Mouse (Mus musculus) forebrain, embryonic 11.5 days (tissue): ENCODE measurements around the gene Gpr137. TPM values are rescaled to one million over a fixed set of nuclear protein-coding genes. Genes with fewer than 3 reads are reported as not detected.

ENCODE experiments used
- ATAC-seq: fragments of 200-750 bp; cut with Nextera tagmentation; replicated peaks from 2 replicates; pipeline ENCODE4 v1.8.0; 2017; ENCODE audit warnings: moderate TSS enrichment; ENCODE audit not compliant: low FRiP score
- DNase-seq: peaks from one replicate; pipeline ENCODE4 v3.0.0-alpha.2; 2017; ENCODE audit warnings: low spot score
- H3K27ac ChIP-seq: fragments of 300-500 bp; sonication (generic); 2 replicates; pipeline ENCODE4 v1.5.1; 2014; ENCODE audit warnings: low read depth, low read length
- H3K27me3 ChIP-seq: fragments of 300-500 bp; sonication (generic); 2 replicates; pipeline ENCODE4 v1.6.1; 2014; ENCODE audit warnings: mild to moderate bottlenecking, low read length, mixed read lengths; ENCODE audit not compliant: control insufficient read depth, insufficient read depth
- H3K36me3 ChIP-seq: fragments of 300-500 bp; sonication (generic); 2 replicates; pipeline ENCODE4 v1.6.1; 2014; ENCODE audit warnings: mild to moderate bottlenecking, low read length, moderate library complexity, mixed read lengths; ENCODE audit not compliant: control insufficient read depth, insufficient read depth
- H3K4me1 ChIP-seq: fragments of 300-500 bp; sonication (generic); replicated peaks from 2 replicates; pipeline ENCODE4 v1.6.1; 2014; ENCODE audit warnings: low read length, mixed read lengths; ENCODE audit not compliant: control insufficient read depth, insufficient read depth
- H3K4me2 ChIP-seq: fragments of 300-500 bp; sonication (generic); 2 replicates; pipeline ENCODE4 v1.6.1; 2014; ENCODE audit warnings: low read depth, mild to moderate bottlenecking, low read length, moderate library complexity, mixed read lengths; ENCODE audit not compliant: severe bottlenecking
- H3K4me3 ChIP-seq: fragments of 300-500 bp; sonication (generic); 2 replicates; pipeline ENCODE4 v1.5.1; 2014; ENCODE audit warnings: low read depth, low read length
- H3K9ac ChIP-seq: fragments of 300-500 bp; sonication (generic); 2 replicates; pipeline ENCODE4 v1.6.1; 2014; ENCODE audit warnings: low read length
- H3K9me3 ChIP-seq: fragments of 300-500 bp; sonication (generic); 2 replicates; pipeline ENCODE4 v1.6.1; 2016; ENCODE audit warnings: low read length, mixed read lengths; ENCODE audit not compliant: control insufficient read depth
- WGBS: fragments of 180-500 bp; shearing (Covaris S2); extraction: QIAGEN DNeasy Blood & Tissue Kit; methylation state at CpG from one replicate; pipeline ENCODE4 v1.1.7; 2014; 5-methylcytosine and 5-hydroxymethylcytosine counted together
- polyA plus RNA-seq: library from polyadenylated mRNA; unstranded; fragments of >200 nt; fragmentation: Nextera tagmentation; extraction: Ambion mirVana; gene quantifications from 2 replicates; pipeline ENCODE4 v1.2.1, GENCODE M21; 2014

Gpr137 gene
- polyA plus RNA-seq, 1 experiment from 2014 or later, result 32.7 TPM

GRCm38 (mm10) chr19:6940396-6941351 is 1.6 kb downstream of the Gpr137 start:
- H3K27me3 ChIP-seq, result peaks cover 5% of the 10 kb centered on the region; the same call in 1 of the 2 replicates
- ATAC-seq, result peak; percentile 29

GRCm38 (mm10) chr19:6939106-6940002 is 2.9 kb downstream of the Gpr137 start:
- DNase-seq (no peak), ATAC-seq (no peak)
- Histone ChIP-seq H3K9ac (no peak overlapping the region; the same call in 1 of the 2 replicates), H3K4me2 (no peak overlapping the region), H3K27ac (no peak overlapping the region), H3K27me3 (peaks cover 19% of the 10 kb centered on the region), H3K4me1 (peaks cover 16% of the 10 kb centered on the region), H3K4me3 (no peak overlapping the region), H3K36me3 (no peaks in the 10 kb centered on the region), H3K9me3 (no peaks in the 10 kb centered on the region)
- 88% methylated on average over 20 of the region's 20 CpGs for WGBS

More at GRCm38 (mm10) chr19:6940396-6941351, 1.6 kb downstream of the Gpr137 start:
- Histone ChIP-seq H3K4me2 (peak overlapping the region; percentile 97), H3K9ac (peak overlapping the region; percentile 91), H3K36me3 (no peaks in the 10 kb centered on the region), H3K4me1 (peaks cover 15% of the 10 kb centered on the region), H3K4me3 (peak overlapping the region; percentile 65), H3K27ac (no peak overlapping the region), H3K9me3 (no peaks in the 10 kb centered on the region)
- 22% methylated on average over 29 of the region's 29 CpGs for WGBS
- no peak for DNase-seq

GRCm38 (mm10) chr19:6937541-6938465 is 4.5 kb downstream of the Gpr137 start:
- H3K9me3 ChIP-seq, result no peaks in the 10 kb centered on the region
- H3K4me3 ChIP-seq, result no peak overlapping the region
- ATAC-seq (no peak), DNase-seq (no peak)
- no peak overlapping the region for H3K4me2 ChIP-seq
- H3K27me3 ChIP-seq, result peaks cover 34% of the 10 kb centered on the region
- no peaks in the 10 kb centered on the region for H3K36me3 ChIP-seq
- no peak overlapping the region for H3K27ac ChIP-seq
- H3K4me1 ChIP-seq, result peaks cover 19% of the 10 kb centered on the region; the same call in 1 of the 2 replicates
- H3K9ac ChIP-seq, result no peak overlapping the region
- 80% methylated on average over 16 of the region's 16 CpGs for WGBS

- no peak overlapping the region for H3K4me2 ChIP-seq
- 20% methylated on average over 3 of the region's 3 CpGs for WGBS
- no peak overlapping the region for H3K4me3 ChIP-seq
- DNase-seq (no peak), ATAC-seq (no peak)
- H3K36me3 ChIP-seq, result no peaks in the 10 kb centered on the region
- no peaks in the 10 kb centered on the region for H3K9me3 ChIP-seq
- H3K27me3 ChIP-seq, result peaks cover 48% of the 10 kb centered on the region
- H3K27ac ChIP-seq, result no peak overlapping the region
- H3K4me1 ChIP-seq, result peaks cover 15% of the 10 kb centered on the region; the same call in 1 of the 2 replicates
- no peak overlapping the region for H3K9ac ChIP-seq
These were observed 6.0 kb downstream of the Gpr137 start for GRCm38 (mm10) chr19:6936299-6936698.

- DNase-seq (no peak), ATAC-seq (no peak)
- 10% methylated on average over 23 of the region's 23 CpGs for WGBS
- Histone ChIP-seq H3K9me3 (no peaks in the 10 kb centered on the region), H3K9ac (peak within 1 kb of the TSS; percentile 5; the same call in 1 of the 2 replicates), H3K4me1 (peaks cover 7% of the 10 kb centered on the region; the same call in 1 of the 2 replicates), H3K27me3 (peaks cover 57% of the 10 kb centered on the region), H3K36me3 (no peaks in the 10 kb centered on the region), H3K27ac (no peak within 1 kb of the TSS), H3K4me2 (peak within 1 kb of the TSS; percentile 41), H3K4me3 (peak within 1 kb of the TSS; percentile 22)
These were observed 7.9 kb downstream of the Gpr137 start, which contains the start of gene Kcnk4 for GRCm38 (mm10) chr19:6934195-6934977. Gene Kcnk4 (minus strand): TSS chr19:6934515.

GRCm38 (mm10) chr19:6933436-6934194 is 8.7 kb downstream of the Gpr137 start:
- no peak overlapping the region for H3K27ac ChIP-seq
- no peaks in the 10 kb centered on the region for H3K36me3 ChIP-seq
- peak overlapping the region; percentile 22 for H3K4me3 ChIP-seq
- WGBS, result 3% methylated on average over 56 of the region's 58 CpGs
- peak overlapping the region; percentile 5; the same call in 1 of the 2 replicates for H3K9ac ChIP-seq
- ATAC-seq (0 out of 2 replicates have a peak, but pooled peaks have one; percentile 39), DNase-seq (no peak)
- H3K9me3 ChIP-seq, result no peaks in the 10 kb centered on the region
- peaks cover 7% of the 10 kb centered on the region; the same call in 1 of the 2 replicates for H3K4me1 ChIP-seq
- peaks cover 60% of the 10 kb centered on the region for H3K27me3 ChIP-seq
- peak overlapping the region; percentile 41 for H3K4me2 ChIP-seq

- WGBS, result 20% methylated on average over 4 of the region's 4 CpGs
- no peak overlapping the region for H3K9ac ChIP-seq
These were observed 9.2 kb downstream of the Gpr137 start for GRCm38 (mm10) chr19:6933102-6933435.

More at GRCm38 (mm10) chr19:6933102-6933435, 9.2 kb downstream of the Gpr137 start:
- DNase-seq (no peak), ATAC-seq (no peak)
- Histone ChIP-seq H3K4me3 (no peak overlapping the region; the same call in 1 of the 2 replicates), H3K36me3 (no peaks in the 10 kb centered on the region), H3K27ac (no peak overlapping the region), H3K27me3 (peaks cover 63% of the 10 kb centered on the region), H3K4me2 (no peak overlapping the region), H3K9me3 (no peaks in the 10 kb centered on the region), H3K4me1 (peaks cover 7% of the 10 kb centered on the region; the same call in 1 of the 2 replicates)
